Mouse (Mus musculus) cerebellum, adult 2 months (tissue): ENCODE data around the gene Gm2663.

ENCODE experiments used
- CTCF ChIP-seq: fragments of 200-500 bp; IDR thresholded peaks from 2 replicates; pipeline ENCODE4 v1.5.1; 2011; ENCODE audit warnings: low read depth, mild to moderate bottlenecking, control low read depth, low read length, moderate library complexity, borderline replicate concordance; ENCODE audit not compliant: insufficient read depth
- POLR2A ChIP-seq: fragments of 200-500 bp; IDR thresholded peaks from 2 replicates; pipeline ENCODE4 v1.6.1; 2011; ENCODE audit warnings: low read length, control low read depth, borderline replicate concordance; ENCODE audit not compliant: insufficient read depth

DNA sequence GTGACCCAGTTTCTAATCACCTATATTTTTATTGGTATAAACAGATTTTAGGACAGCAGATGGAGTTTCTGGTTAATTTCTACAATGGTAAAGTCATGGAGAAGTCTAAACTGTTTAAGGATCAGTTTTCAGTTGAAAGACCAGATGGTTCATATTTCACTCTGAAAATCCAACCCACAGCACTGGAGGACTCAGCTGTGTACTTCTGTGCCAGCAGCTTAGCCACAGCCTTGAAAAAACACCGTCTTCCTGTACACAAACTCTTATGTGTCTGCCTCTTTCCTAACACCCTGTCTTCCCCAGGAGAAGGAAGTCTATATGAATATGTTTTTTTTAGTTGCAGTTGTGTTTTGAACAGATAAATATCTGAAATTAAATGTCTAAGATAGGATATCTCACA lies 49.3 kb upstream of the Gm2663 start:
- TF ChIP-seq POLR2A (no peak), CTCF (no peak)
